Comparison of ENCODE assay signal across 12 mouse cellular contexts in the genomic region with DNA sequence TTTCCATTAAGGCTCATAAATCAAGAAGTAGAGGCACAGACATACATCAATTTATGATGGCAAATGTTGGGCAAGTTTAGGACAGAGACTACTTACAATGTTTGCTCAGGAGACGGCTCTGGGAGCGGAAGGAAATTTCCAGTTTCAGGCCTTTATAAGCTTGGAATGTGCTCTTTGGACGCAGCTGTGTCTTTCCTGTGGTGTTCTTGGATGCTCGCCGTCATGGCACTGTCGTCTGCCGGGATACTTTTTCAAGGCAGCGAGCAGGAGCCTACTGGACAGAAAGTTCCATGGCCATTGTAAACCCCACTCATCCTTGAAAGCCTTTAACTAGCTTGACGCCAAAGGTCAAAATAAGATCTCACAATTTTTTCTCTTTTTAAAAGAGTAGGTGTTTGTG. TPM values are rescaled to one million over a fixed set of nuclear protein-coding genes. Genes with fewer than 3 reads are reported as not detected.
DNase-seq lines count a peak whose midpoint lies in the region.
"Had no signal": no experiment of that assay in that cellular context is flagged by ENCODE, and none has a peak within 500 bp of the region (broad histone marks: within the 10 kb centered on the region; RNA-seq: fewer than 3 reads in every experiment).

No protein-coding gene starts in this region.

- peak; percentile 17 for DNase-seq in adrenal gland, adult 8-10 months
- no peak for DNase-seq in adrenal gland, postnatal 14 days
- DNase-seq in heart, adult 11 months, result peak; percentile 36
- no peak for DNase-seq in heart, adult 18-20 months
- peak; percentile 36 for DNase-seq in kidney, postnatal 14 days
- no peak for DNase-seq in kidney, adult 11 months
- DNase-seq: cerebellum, adult 2 months; cerebellum, postnatal 25 days; gastrocnemius, postnatal 36 days; heart, adult 2 months; heart, postnatal 14 days had no signal

RNA-seq across cellular contexts. Expression of a gene that starts 31.4 kb away (rescaled TPM):
- 10 to 100 TPM; 26.1 to 50.3 (median 32.1) TPM for total RNA-seq in adrenal gland, adult 8-10 months (2022)
- total RNA-seq in adrenal gland, postnatal 14 days (2021), result 19.0 and 20.6 TPM in 2 replicates
- total RNA-seq in heart, adult 18-20 months (2021), result 1 to 10 TPM; 1.2 TPM
- total RNA-seq: CH12.LX had no signal

Comparison
In these comparisons a context has a peak if more than half of its experiments do, and no peak if none do; other contexts are left out.
1. DNase-seq: peak in adrenal gland, adult 8-10 months (single experiment), heart, adult 11 months (single experiment) and kidney, postnatal 14 days (single experiment); none in adrenal gland, postnatal 14 days (single experiment), heart, adult 18-20 months (0 of 2) and kidney, adult 11 months (single experiment).